Mouse (Mus musculus) neural tube, embryonic 14.5 days (tissue): ENCODE results near the gene Cep152. TPM values are rescaled to one million over a fixed set of nuclear protein-coding genes. Genes with fewer than 3 reads are reported as not detected.

Experiments
- ATAC-seq: fragments of 200-750 bp; cut with Nextera tagmentation; 2 replicates; pipeline ENCODE4 v1.8.0; 2017; ENCODE audit warnings: low read depth, mild to moderate bottlenecking, moderate TSS enrichment, moderate library complexity
- H3K27ac ChIP-seq: fragments of 300-500 bp; sonication (generic); 2 replicates; pipeline ENCODE4 v1.5.1; 2014; ENCODE audit warnings: low read depth, mild to moderate bottlenecking, control low read depth, low read length, moderate library complexity, mixed read lengths
- H3K27me3 ChIP-seq: fragments of 300-500 bp; sonication (generic); 2 replicates; pipeline ENCODE4 v1.6.1; 2014; ENCODE audit warnings: low read length; ENCODE audit not compliant: control insufficient read depth, insufficient read depth
- H3K36me3 ChIP-seq: fragments of 300-500 bp; sonication (generic); 2 replicates; pipeline ENCODE4 v1.6.1; 2014; ENCODE audit warnings: low read length, mixed read lengths; ENCODE audit not compliant: control insufficient read depth, insufficient read depth
- H3K4me1 ChIP-seq: fragments of 300-500 bp; sonication (generic); 2 replicates; pipeline ENCODE4 v1.6.1; 2014; ENCODE audit warnings: low read length; ENCODE audit not compliant: control insufficient read depth, insufficient read depth
- H3K4me2 ChIP-seq: fragments of 300-500 bp; sonication (generic); 2 replicates; pipeline ENCODE4 v1.6.1; 2014; ENCODE audit warnings: mild to moderate bottlenecking, low read depth, low read length, control low read depth
- H3K4me3 ChIP-seq: fragments of 300-500 bp; sonication (generic); 2 replicates; pipeline ENCODE4 v1.5.1; 2014; ENCODE audit warnings: low read depth, low read length, control low read depth, mixed read lengths
- H3K9ac ChIP-seq: fragments of 300-500 bp; sonication (generic); replicated peaks from 2 replicates; pipeline ENCODE4 v1.6.1; 2014; ENCODE audit warnings: low read depth, mild to moderate bottlenecking, control low read depth, low read length, mixed read lengths
- H3K9me3 ChIP-seq: fragments of 300-500 bp; sonication (generic); 2 replicates; pipeline ENCODE4 v1.6.1; 2016; ENCODE audit warnings: low read length; ENCODE audit not compliant: control insufficient read depth
- WGBS: fragments of 180-500 bp; shearing (Covaris S2); extraction: QIAGEN DNeasy Blood & Tissue Kit; methylation state at CpG from one replicate; pipeline ENCODE4 v1.1.7; 2014; 5-methylcytosine and 5-hydroxymethylcytosine counted together
- polyA plus RNA-seq: library from polyadenylated mRNA; unstranded; fragments of >200 nt; fragmentation: Nextera tagmentation; extraction: Ambion mirVana; gene quantifications from 2 replicates; pipeline ENCODE4 v1.2.1, GENCODE M21; 2014

Gene Cep152
- polyA plus RNA-seq, 1 experiment from 2014 or later: 3.0 TPM

DNA sequence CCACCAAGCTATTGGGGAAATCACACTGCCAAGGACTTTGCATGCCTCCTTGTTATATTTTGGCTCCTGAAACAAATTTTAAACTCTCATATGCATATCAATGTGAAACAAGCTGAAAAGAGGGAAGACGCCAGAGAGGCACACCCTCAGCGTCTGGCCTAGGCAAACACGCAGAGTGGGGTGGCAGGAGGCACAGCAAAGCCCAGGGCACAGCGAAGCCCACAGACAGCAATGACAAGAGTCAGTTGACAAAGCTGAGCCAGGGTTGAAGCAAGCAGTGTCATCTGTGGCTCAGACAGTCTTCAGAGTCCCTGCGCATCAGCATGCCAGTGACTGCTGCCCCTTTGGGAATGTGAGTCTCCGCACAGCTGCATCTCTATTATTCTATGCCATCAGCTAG is 20.0 kb upstream of the Cep152 start:
- H3K9ac ChIP-seq: no peak overlapping the region
- no peaks in the 10 kb centered on the region for H3K36me3 ChIP-seq
- 67% methylated on average over 6 of the region's 6 CpGs for WGBS
- no peak overlapping the region for H3K4me3 ChIP-seq
- H3K4me1 ChIP-seq: no peaks in the 10 kb centered on the region
- no peaks in the 10 kb centered on the region for H3K27me3 ChIP-seq
- H3K27ac ChIP-seq: no peak overlapping the region
- H3K4me2 ChIP-seq: no peak overlapping the region
- no peaks in the 10 kb centered on the region for H3K9me3 ChIP-seq
- ATAC-seq: no peak

DNA sequence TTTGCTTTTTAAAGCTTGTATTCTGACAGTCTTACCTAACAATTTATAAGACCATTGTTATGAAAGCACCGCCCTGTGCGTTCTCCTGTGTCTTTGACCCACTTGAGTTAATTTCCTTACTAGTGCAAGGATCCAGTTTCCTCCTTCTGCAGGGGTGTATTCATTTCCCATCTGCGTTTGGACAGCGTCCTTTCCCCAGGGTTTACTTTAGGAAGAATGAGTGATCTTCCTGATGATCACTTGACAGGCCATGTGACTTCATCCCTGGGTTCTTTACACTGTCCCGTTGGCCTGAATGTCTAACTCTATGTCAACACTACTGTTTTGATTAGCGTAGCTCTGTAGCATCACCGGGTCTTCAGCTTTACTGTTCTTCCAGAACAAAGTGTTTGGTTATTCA is 12.4 kb upstream of the Cep152 start:
- WGBS: 78% methylated on average over 7 of the region's 7 CpGs
- ATAC-seq: no peak
- Histone ChIP-seq H3K4me3 (no peak overlapping the region), H3K9ac (no peak overlapping the region), H3K27me3 (no peaks in the 10 kb centered on the region), H3K27ac (no peak overlapping the region), H3K4me2 (no peak overlapping the region), H3K9me3 (no peaks in the 10 kb centered on the region), H3K36me3 (no peaks in the 10 kb centered on the region), H3K4me1 (no peaks in the 10 kb centered on the region)

DNA sequence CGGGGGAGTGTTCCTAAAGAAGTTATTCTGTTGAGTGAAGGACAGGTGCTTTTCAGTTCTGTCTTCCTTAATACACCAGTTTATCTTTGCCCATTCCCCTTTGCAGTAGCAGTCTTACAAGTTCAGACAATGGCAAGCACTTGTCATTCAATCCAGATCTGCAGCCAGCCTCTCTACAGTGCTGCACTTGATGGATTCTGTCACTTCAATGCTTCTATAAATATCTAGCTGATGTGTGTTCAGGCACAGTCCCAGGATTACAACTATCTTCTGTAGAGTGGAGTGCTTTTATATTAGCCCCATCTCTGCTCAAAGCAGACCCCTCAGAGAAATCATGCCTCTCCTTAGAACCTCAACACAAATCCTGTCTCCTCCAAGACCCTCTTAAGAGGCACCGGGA is 5.1 kb upstream of the Cep152 start:
- Histone ChIP-seq H3K27ac (no peak overlapping the region), H3K4me1 (no peaks in the 10 kb centered on the region), H3K4me3 (no peak overlapping the region), H3K9me3 (no peaks in the 10 kb centered on the region), H3K36me3 (no peaks in the 10 kb centered on the region), H3K27me3 (no peaks in the 10 kb centered on the region), H3K4me2 (no peak overlapping the region), H3K9ac (no peak overlapping the region)
- WGBS: 94% methylated on average over 2 of the region's 2 CpGs
- ATAC-seq: no peak

DNA sequence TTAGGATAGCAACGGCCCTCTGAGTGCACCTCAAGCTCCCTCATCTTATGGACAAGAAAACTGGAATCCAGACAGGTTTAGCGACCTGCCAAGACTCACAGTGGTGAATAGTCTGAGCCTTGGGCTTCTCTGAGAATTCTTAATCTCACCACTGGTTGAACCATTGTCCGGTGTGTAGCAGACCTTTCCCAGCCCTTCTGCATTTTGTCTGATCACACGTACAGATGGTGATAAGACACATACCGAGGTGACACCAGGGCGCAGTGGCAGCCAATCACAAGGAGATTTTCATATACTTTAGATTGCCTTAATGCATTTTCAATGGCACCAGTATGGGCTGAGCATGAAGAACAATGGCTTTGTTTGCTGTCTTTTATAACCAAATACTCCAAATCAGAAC is 3.6 kb upstream of the Cep152 start:
- H3K4me2 ChIP-seq: no peak overlapping the region

DNA sequence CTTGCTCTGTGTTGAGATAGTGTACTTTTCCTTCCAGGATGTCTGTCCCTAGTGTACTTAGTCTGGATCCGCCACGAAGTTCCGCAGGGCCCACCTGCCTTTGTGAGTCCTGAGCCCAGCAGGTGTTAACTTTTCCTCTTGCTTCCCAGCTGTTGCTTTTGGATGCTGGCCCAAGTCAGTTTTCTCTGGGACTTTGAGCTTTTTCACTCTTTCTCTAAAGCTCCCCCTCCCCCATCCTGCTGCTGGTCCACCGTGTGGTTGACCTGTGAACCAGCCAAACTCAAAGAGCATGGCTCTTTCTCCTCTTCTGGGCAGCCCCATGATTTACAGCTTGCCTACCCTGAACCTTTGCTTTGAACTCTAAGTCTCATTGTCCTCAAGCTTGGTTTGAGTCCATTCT is 1.6 kb upstream of the Cep152 start:
- H3K4me1 ChIP-seq: no peaks in the 10 kb centered on the region
- no peak overlapping the region for H3K4me3 ChIP-seq
- no peak overlapping the region for H3K27ac ChIP-seq
- H3K36me3 ChIP-seq: no peaks in the 10 kb centered on the region
- no peaks in the 10 kb centered on the region for H3K9me3 ChIP-seq
- 64% methylated on average over 4 of the region's 4 CpGs for WGBS
- H3K9ac ChIP-seq: no peak overlapping the region
- no peaks in the 10 kb centered on the region for H3K27me3 ChIP-seq
- ATAC-seq: no peak
- H3K4me2 ChIP-seq: no peak overlapping the region

More for the DNA sequence above, 3.6 kb upstream of the Cep152 start:
- Histone ChIP-seq H3K27me3 (no peaks in the 10 kb centered on the region), H3K9ac (no peak overlapping the region), H3K4me1 (no peaks in the 10 kb centered on the region), H3K9me3 (no peaks in the 10 kb centered on the region), H3K36me3 (no peaks in the 10 kb centered on the region), H3K27ac (no peak overlapping the region), H3K4me3 (no peak overlapping the region)
- no peak for ATAC-seq
- 88% methylated on average over 6 of the region's 6 CpGs for WGBS

DNA sequence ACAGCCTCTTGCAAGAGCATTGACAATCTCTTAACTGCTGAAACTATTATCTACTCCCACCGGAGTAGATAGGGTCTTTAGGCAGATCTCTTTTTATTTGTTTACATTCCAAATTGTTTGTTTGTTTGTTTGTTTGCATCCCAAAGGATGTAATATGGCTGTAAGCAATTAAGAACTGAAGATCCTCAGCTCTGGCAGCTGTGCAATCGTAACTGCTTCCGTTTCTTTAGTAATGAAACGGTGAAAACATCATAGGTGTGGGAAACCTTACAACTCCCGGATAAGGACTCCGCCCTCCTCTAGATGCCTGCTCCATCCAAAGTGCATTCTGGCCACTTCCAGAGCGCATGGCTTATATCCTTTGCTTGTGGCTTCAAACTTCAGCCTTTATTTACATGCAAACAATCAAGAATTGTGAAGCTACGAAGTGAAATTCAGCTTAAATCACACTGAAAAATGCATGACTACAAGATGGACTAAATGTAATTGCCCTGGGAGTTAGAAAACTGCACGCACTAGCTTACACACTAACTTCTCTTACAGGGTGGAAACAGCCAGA is 707 bp downstream of the Cep152 start:
- H3K9me3 ChIP-seq: no peaks in the 10 kb centered on the region
- H3K4me3 ChIP-seq: peak overlapping the region; percentile 69
- H3K27me3 ChIP-seq: no peaks in the 10 kb centered on the region
- ATAC-seq: no peak
- peak overlapping the region; percentile 49 for H3K4me2 ChIP-seq
- peak overlapping the region; percentile 65 for H3K9ac ChIP-seq
- no peaks in the 10 kb centered on the region for H3K4me1 ChIP-seq
- H3K27ac ChIP-seq: no peak overlapping the region
- 12% methylated on average over 9 of the region's 9 CpGs for WGBS
- H3K36me3 ChIP-seq: no peaks in the 10 kb centered on the region

DNA sequence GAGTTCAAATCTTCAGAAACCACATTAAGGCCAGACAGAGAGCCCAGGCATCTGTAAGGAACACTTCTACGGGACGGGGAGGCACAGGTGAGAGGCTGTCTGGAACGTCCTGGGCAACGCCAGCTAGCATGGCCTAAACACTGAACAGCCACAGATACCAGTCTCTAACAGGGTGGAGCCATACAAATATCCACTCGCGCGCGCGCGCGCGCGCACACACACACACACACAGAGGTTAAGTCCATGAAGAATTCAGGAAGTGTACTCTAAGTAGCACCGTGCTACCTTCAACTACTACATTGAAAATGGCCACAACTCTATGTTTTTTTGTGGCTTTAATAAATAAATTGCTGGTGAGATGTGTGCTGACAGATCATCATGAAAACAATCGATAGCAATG is 1.7 kb downstream of the Cep152 start:
- H3K4me2 ChIP-seq: no peak overlapping the region
- H3K27me3 ChIP-seq: no peaks in the 10 kb centered on the region
- no peaks in the 10 kb centered on the region for H3K4me1 ChIP-seq
- H3K4me3 ChIP-seq: no peak overlapping the region
- 96% methylated on average over 15 of the region's 15 CpGs for WGBS
- H3K36me3 ChIP-seq: no peaks in the 10 kb centered on the region
- no peaks in the 10 kb centered on the region for H3K9me3 ChIP-seq
- H3K9ac ChIP-seq: no peak overlapping the region
- H3K27ac ChIP-seq: no peak overlapping the region
- no peak for ATAC-seq

DNA sequence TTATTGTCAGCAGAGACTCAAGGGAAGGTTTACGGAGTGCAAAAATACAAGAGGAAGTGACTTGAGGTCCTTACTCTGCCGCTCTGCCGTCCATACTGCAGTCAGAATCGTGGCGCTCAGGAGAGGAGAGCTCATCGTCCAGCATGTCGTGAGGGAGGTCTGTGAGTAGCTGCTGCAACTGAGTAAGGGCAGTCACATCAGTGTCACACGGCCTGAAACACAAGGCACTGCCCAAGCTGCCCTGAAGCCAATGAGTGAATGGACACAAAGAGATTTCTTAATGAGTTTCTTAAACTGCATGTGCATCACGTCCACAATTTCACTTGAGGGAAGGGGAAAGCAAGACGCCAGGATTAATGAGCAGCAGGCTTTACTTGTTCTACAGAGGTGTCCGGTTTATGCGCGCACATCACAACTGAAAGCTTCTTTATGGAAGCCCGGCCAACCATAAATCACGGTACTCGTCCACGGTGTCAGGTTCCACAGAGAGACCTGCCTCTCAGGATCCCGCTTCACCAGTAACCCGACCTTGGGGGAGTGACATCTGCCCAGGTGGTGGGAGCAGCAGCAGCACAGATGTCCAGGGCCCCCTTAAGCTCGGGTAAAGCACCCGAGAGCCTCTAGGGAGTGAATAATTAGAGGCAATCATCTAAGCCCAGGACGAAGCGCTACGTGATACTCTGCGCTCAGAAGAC is 4.6 kb downstream of the Cep152 start:
- no peaks in the 10 kb centered on the region for H3K27me3 ChIP-seq
- no peaks in the 10 kb centered on the region for H3K4me1 ChIP-seq
- 45% methylated on average over 25 of the region's 25 CpGs for WGBS
- H3K4me3 ChIP-seq: no peak overlapping the region
- H3K4me2 ChIP-seq: no peak overlapping the region
- no peak for ATAC-seq
- H3K36me3 ChIP-seq: no peaks in the 10 kb centered on the region
- no peaks in the 10 kb centered on the region for H3K9me3 ChIP-seq
- H3K9ac ChIP-seq: no peak overlapping the region
- no peak overlapping the region for H3K27ac ChIP-seq

DNA sequence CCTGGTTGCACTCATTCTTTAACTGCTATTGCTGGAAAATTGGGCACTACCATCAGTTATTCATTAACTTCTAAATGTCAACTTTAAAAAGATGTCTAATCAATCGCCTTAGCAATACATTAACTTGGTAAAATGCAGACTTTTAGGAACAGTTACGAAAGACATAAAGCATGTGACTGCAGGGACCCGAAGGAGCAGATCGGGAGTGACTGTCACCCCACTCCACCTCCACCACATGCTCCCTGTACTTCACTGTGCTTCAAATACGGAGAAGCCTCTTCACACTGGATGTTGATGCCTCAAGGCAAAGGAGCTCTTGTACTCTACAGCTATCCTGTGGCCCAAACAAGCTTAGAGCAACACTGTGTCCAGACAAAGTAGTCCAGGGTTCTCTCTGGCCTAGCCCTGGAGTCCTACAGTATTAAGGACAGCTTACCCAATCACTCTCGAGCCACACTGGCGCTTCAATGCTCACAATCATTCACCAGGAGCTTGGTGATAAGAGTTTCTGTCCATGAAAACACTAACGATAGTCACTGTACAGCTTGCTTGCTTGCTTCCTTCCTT is 9.0 kb downstream of the Cep152 start:
- no peaks in the 10 kb centered on the region for H3K9me3 ChIP-seq
- WGBS: 86% methylated on average over 8 of the region's 8 CpGs
- no peak overlapping the region for H3K9ac ChIP-seq
- no peak overlapping the region for H3K4me2 ChIP-seq
- H3K27ac ChIP-seq: no peak overlapping the region
- no peaks in the 10 kb centered on the region for H3K4me1 ChIP-seq
- H3K27me3 ChIP-seq: no peaks in the 10 kb centered on the region
- H3K4me3 ChIP-seq: no peak overlapping the region
- peaks cover 8% of the 10 kb centered on the region; the same call in 1 of the 2 replicates for H3K36me3 ChIP-seq
- ATAC-seq: no peak
